Mouse (Mus musculus) limb, embryonic 13.5 days (tissue): ENCODE measurements around the gene Hmgb1. TPM values are rescaled to one million over a fixed set of nuclear protein-coding genes. Genes with fewer than 3 reads are reported as not detected.
"Not testable (repeated sequence)": the region's sequence is repeated elsewhere in the genome, so short reads cannot be mapped to it uniquely, and the experiment has no call there.

Experiments used
- ATAC-seq: fragments of 200-750 bp; cut with Nextera tagmentation; 2 replicates; pipeline ENCODE4 v1.8.0; 2017; ENCODE audit warnings: low read depth, moderate number of reproducible peaks, moderate TSS enrichment; ENCODE audit not compliant: low FRiP score
- H3K27ac ChIP-seq: fragments of 300-500 bp; sonication (generic); 2 replicates; pipeline ENCODE4 v1.5.1; 2015; ENCODE audit warnings: inconsistent platforms, mild to moderate bottlenecking, moderate library complexity
- H3K27me3 ChIP-seq: fragments of 300-500 bp; sonication (generic); 2 replicates; pipeline ENCODE4 v1.6.1; 2015; ENCODE audit warnings: mild to moderate bottlenecking, inconsistent platforms
- H3K36me3 ChIP-seq: fragments of 300-500 bp; sonication (generic); 2 replicates; pipeline ENCODE4 v1.6.1; 2015; ENCODE audit warnings: inconsistent platforms, mild to moderate bottlenecking, moderate library complexity
- H3K4me1 ChIP-seq: fragments of 300-500 bp; sonication (generic); 2 replicates; pipeline ENCODE4 v1.6.1; 2015; ENCODE audit warnings: inconsistent platforms
- H3K4me2 ChIP-seq: fragments of 300-500 bp; sonication (generic); replicated peaks from 2 replicates; pipeline ENCODE4 v1.6.1; 2015; ENCODE audit warnings: inconsistent platforms, mild to moderate bottlenecking, moderate library complexity
- H3K4me3 ChIP-seq: fragments of 300-500 bp; sonication (generic); 2 replicates; pipeline ENCODE4 v1.5.1; 2015; ENCODE audit warnings: moderate library complexity, mild to moderate bottlenecking, inconsistent platforms
- H3K9ac ChIP-seq: fragments of 300-500 bp; sonication (generic); 2 replicates; pipeline ENCODE4 v1.6.1; 2015; ENCODE audit warnings: mild to moderate bottlenecking, inconsistent platforms
- H3K9me3 ChIP-seq: fragments of 300-500 bp; sonication (generic); 2 replicates; pipeline ENCODE4 v1.6.1; 2016; ENCODE audit warnings: inconsistent platforms
- WGBS: fragments of 180-500 bp; shearing (Covaris S2); methylation state at CpG from one replicate; pipeline ENCODE4 v1.1.7; 2015; 5-methylcytosine and 5-hydroxymethylcytosine counted together
- polyA plus RNA-seq: library from polyadenylated mRNA; unstranded; fragments of >200 nt; fragmentation: Nextera tagmentation; extraction: Ambion mirVana; gene quantifications from 2 replicates; pipeline ENCODE4 v1.2.1, GENCODE M21; 2015

Hmgb1 gene
- polyA plus RNA-seq, 1 experiment from 2014 or later = 1,754 TPM

DNA sequence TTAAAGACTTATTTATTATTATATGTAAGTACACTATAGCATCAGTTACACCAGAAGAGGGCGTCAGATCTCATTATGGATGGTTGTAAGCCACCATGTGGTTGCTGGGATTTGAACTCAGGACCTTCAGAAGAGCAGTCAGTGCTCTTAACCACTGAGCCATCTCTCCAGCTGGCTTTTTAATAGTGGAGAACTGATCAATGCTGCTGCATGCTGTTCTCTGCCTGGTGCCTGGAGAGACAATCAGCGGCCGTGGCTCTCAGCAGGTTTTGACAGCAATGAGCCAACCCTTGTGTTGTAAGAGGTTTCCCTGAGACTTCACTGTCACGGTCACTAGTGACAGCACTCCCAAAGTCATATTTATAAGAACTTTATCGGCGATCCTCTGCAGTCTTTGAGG, 46.2 kb downstream of the Hmgb1 start:
- H3K4me1 ChIP-seq = peaks cover 12% of the 10 kb centered on the region; the same call in 1 of the 2 replicates
- not testable (repeated sequence) for H3K27me3 ChIP-seq, H3K4me2 ChIP-seq, H3K27ac ChIP-seq, H3K4me3 ChIP-seq, H3K36me3 ChIP-seq, H3K9ac ChIP-seq, H3K9me3 ChIP-seq, ATAC-seq
- WGBS = 86% methylated on average over 6 of the region's 6 CpGs

DNA sequence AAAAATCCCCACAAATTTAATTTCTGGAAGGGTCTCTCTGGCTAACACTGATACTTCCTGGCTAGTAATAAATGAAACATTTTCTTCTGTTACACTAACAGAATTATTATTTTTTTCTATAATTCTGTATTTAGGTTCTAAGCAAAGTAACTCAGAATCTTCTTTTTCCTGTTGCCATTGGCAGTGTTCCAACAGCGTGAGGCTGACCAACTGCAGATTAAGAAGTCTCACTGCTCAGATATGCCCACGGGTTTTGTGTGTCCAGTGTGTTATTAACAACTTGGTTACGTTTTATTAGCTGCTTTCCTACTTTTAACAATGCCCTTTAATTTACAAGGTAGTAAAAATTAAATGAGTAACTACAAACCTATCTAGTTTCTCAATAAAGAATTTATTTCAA, 46.8 kb downstream of the Hmgb1 start:
- no peak overlapping the region for H3K4me2 ChIP-seq
- no peaks in the 10 kb centered on the region for H3K9me3 ChIP-seq
- H3K27ac ChIP-seq = no peak overlapping the region
- no peaks in the 10 kb centered on the region for H3K27me3 ChIP-seq
- no peaks in the 10 kb centered on the region for H3K36me3 ChIP-seq
- ATAC-seq = no peak
- no peak overlapping the region for H3K9ac ChIP-seq
- WGBS = 31% methylated on average over 3 of the region's 3 CpGs
- peaks cover 15% of the 10 kb centered on the region for H3K4me1 ChIP-seq
- H3K4me3 ChIP-seq = no peak overlapping the region

DNA sequence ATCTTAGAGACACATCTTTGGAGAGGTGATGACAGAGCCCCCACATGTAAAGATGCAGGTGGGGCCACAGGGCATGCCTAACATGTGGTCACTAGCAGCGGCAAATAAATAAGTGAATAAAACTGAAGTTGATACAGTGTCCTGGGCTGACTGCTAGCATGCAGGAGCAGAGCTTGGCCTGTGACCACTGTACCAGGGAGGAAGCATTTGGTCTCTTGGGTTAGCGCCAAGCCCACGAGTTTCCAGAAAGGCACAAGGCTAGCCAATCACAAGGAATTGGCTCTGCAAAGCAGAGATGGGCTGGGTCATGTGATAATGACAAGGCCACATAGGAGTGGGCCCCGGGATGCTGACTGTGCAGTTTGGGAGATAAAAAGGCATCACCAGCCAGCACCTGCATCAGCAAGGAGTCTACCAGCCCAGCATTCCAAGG, 47.3 kb downstream of the Hmgb1 start:
- peaks cover 20% of the 10 kb centered on the region for H3K4me1 ChIP-seq
- 66% methylated on average over 4 of the region's 4 CpGs for WGBS
- no peak overlapping the region for H3K27ac ChIP-seq
- H3K27me3 ChIP-seq = no peaks in the 10 kb centered on the region
- H3K4me3 ChIP-seq = no peak overlapping the region
- H3K4me2 ChIP-seq = no peak overlapping the region
- ATAC-seq = no peak
- H3K9ac ChIP-seq = no peak overlapping the region
- no peaks in the 10 kb centered on the region for H3K9me3 ChIP-seq
- H3K36me3 ChIP-seq = no peaks in the 10 kb centered on the region

DNA sequence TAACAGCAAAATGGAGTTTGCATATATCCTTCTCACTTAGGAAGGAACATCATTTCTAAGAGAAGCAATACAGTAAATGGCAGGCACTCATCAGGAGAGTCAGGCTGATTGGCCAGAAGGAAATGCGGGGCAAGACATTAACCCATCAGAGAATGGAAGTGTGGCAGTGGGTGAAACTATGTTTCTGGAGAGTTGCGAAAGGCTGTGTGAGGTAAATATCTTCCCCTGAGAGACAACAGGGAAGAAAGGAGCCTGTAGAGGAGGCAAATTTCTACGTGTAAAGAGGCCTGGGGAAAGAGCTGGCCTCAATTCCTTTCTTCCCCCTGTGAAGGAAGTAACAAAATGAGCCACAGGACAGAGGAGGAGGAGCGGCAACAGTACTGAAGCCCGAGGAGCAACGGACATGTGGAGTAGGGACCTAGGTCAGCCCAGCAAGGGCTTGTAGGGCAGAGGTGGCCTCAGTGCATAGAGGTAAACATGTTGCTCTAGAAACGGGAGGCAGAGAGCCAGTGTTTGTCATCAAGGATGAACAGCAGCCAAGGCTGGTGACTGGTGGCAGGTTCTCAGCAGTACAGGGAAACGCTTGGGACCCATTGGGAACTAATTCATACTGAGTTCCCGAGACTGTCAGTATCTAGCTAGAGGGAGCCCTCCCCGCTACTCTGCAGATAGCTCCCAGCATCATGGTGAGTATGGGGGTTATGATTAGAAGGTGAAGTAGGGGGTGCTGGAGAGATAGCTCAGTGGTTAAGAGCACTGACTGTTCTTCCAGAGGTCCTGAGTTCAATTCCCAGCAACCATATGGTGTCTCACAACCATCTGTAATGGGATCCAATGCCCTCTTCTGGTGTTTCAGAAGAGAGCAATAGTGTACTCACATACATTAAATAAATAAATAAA, 48.6 kb downstream of the Hmgb1 start:
- H3K4me2 ChIP-seq = no peak overlapping the region
- H3K27ac ChIP-seq = no peak overlapping the region
- H3K27me3 ChIP-seq = no peaks in the 10 kb centered on the region
- 81% methylated on average over 10 of the region's 10 CpGs for WGBS
- H3K9me3 ChIP-seq = no peaks in the 10 kb centered on the region
- no peak overlapping the region for H3K4me3 ChIP-seq
- H3K36me3 ChIP-seq = no peaks in the 10 kb centered on the region
- H3K9ac ChIP-seq = no peak overlapping the region
- H3K4me1 ChIP-seq = peaks cover 22% of the 10 kb centered on the region
- ATAC-seq = no peak

DNA sequence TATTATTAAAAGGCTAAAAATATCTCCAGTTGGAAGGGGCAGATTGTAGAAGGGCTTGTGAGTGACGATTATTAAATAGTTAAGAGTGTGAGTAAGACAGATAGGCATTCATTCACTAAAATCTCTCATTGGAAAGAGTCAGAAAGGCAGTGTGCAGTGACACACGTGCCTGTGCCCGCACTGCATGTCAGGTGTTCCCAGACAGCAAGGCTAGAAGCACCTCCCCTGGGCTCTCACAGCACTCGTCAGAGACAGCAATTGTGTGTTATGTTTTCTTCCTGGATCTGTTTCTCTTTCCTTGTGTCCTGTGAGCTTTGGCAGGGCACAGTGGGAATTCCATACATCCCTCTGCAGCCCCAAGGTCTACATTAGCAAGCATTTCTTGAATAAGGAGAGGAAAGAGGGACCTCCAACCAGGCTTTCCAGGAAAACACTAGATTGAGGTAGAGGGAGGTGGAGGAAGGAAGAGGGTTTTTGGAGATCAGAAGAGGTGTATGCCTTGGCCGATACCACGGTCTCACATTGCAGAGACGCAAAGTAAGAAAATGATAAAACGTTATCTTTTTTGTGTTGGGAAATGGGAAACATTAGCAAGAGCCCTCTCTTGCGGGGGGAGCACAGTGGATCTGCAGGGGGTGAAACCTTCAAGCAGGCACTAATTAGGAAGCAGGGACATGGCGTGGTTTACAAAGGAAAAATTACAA, 49.4 kb downstream of the Hmgb1 start:
- H3K27me3 ChIP-seq = no peaks in the 10 kb centered on the region
- no peak overlapping the region for H3K4me3 ChIP-seq
- H3K9me3 ChIP-seq = no peaks in the 10 kb centered on the region
- ATAC-seq = no peak
- no peak overlapping the region for H3K4me2 ChIP-seq
- no peak overlapping the region for H3K27ac ChIP-seq
- H3K9ac ChIP-seq = no peak overlapping the region
- H3K4me1 ChIP-seq = peaks cover 22% of the 10 kb centered on the region
- 71% methylated on average over 10 of the region's 10 CpGs for WGBS
- H3K36me3 ChIP-seq = no peaks in the 10 kb centered on the region

DNA sequence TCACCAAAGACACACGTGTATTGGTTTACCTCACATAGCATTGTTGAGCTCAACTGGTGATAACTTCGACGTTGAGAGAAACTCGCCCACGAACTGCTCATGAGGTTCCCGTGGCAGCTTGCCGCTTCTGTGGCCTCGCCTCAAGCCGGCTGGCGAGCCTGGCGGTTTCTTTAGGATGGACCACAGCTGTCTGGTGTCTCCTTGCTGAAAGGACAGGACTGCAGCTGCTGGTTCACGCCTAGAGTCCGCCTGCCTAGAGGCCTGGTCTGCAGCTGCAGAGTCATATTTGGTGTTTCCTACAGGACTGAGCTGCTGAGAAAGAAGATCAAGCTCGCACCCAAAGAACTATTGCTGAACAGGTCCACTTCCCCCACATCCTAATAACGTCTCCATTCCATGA, 55.8 kb downstream of the Hmgb1 start:
- Histone ChIP-seq H3K4me1 (peaks cover 9% of the 10 kb centered on the region), H3K9me3 (no peaks in the 10 kb centered on the region), H3K4me2 (no peak overlapping the region), H3K27ac (no peak overlapping the region), H3K27me3 (no peaks in the 10 kb centered on the region), H3K4me3 (no peak overlapping the region), H3K36me3 (no peaks in the 10 kb centered on the region), H3K9ac (no peak overlapping the region)
- no peak for ATAC-seq
- WGBS = 84% methylated on average over 15 of the region's 15 CpGs

DNA sequence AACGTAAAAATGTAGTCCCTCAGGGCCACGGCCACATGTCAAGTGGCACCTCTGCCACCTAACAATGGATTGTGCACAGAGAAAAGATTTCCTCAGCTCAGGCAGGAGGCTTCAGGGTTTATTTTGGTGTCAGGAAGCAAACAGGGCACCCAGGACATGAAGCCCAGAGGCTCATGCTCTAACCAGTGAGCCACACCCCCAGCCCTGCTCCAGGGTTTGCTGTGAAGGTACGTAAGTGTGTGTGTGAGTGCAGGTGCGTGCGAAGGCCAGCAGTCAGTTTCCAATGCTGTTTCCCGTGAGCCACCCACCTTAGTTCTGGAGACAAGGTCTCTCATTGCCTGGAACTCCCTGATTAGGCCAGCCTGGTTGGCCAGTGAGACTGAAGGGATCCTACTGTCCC, 60.5 kb downstream of the Hmgb1 start:
- ATAC-seq = no peak
- H3K4me2 ChIP-seq = no peak overlapping the region
- no peak overlapping the region for H3K9ac ChIP-seq
- no peaks in the 10 kb centered on the region for H3K9me3 ChIP-seq
- no peaks in the 10 kb centered on the region for H3K27me3 ChIP-seq
- WGBS = 90% methylated on average over 6 of the region's 6 CpGs
- no peaks in the 10 kb centered on the region for H3K4me1 ChIP-seq
- H3K36me3 ChIP-seq = no peaks in the 10 kb centered on the region
- no peak overlapping the region for H3K27ac ChIP-seq
- no peak overlapping the region for H3K4me3 ChIP-seq

DNA sequence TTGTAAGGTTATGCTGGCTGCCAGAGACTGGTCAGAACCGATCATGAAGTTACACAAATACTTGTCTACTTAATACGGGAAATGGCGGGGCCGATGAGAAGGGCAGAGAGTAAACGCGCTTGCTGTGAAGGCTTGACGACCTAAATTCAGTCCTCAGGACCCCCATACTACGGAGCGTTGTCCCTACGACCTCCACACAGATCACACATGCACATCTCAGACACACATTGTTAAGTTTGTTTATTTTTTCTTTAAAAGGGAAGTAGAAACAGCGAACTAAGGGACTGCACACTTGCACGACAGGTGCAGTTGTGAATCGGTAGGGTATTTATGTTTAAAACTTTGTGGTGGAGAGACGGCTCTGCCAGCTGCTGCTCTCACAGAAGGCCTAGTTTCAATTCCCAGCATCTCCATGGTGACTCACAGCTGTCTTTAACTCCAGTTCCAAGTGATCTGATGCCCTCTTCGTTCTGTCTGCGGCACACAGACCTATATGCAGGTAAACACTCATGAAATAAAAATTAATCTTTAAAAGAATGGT, 64.9 kb downstream of the Hmgb1 start:
- Histone ChIP-seq H3K4me3 (no peak overlapping the region), H3K27ac (no peak overlapping the region), H3K4me2 (no peak overlapping the region), H3K9me3 (no peaks in the 10 kb centered on the region), H3K27me3 (no peaks in the 10 kb centered on the region), H3K36me3 (no peaks in the 10 kb centered on the region), H3K9ac (no peak overlapping the region), H3K4me1 (peaks cover 17% of the 10 kb centered on the region)
- 86% methylated on average over 16 of the region's 16 CpGs for WGBS
- no peak for ATAC-seq

DNA sequence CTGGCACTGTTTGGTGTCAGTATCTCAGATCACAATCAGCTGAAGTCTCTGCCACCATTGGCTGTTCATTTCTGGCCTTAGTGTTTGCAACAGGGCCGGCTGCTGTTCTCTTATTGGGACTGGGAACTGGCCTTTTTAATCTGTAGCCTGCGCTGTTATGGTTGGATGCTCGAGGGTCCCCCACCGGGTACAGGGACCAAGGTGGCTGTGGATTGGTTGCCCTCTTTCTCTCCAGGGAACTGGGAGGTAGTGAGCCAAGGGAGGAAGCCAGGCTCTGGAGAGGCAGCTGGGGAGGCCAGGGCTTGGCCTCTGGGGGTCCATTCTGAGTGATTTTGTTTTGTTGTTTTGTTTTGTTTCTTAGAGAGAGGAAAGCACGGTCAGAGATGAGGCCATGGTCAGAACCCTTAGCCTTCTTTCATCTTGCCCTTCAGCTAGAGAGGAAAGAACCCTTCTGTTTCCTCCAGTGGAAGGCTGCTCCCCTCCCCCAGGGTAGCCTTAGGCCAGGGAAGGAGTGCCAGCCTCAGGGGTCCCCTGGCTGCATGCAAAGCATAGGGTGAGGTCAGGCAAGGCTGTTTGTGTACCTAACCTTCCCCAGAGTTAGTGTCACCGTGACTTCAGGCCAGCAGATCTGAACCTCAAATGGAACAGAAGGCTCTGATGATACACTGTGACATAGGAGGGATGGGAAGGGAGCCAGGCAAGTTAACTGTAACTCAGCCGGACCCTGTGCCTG, 66.3 kb downstream of the Hmgb1 start:
- H3K4me1 ChIP-seq = peaks cover 17% of the 10 kb centered on the region
- 0 out of 2 replicates have a peak overlapping the region, but pooled peaks have one; percentile 7 for H3K4me2 ChIP-seq
- no peaks in the 10 kb centered on the region for H3K9me3 ChIP-seq
- no peak for ATAC-seq
- no peak overlapping the region for H3K9ac ChIP-seq
- H3K27me3 ChIP-seq = no peaks in the 10 kb centered on the region
- no peak overlapping the region for H3K4me3 ChIP-seq
- 41% methylated on average over 7 of the region's 7 CpGs for WGBS
- H3K36me3 ChIP-seq = no peaks in the 10 kb centered on the region
- H3K27ac ChIP-seq = no peak overlapping the region

DNA sequence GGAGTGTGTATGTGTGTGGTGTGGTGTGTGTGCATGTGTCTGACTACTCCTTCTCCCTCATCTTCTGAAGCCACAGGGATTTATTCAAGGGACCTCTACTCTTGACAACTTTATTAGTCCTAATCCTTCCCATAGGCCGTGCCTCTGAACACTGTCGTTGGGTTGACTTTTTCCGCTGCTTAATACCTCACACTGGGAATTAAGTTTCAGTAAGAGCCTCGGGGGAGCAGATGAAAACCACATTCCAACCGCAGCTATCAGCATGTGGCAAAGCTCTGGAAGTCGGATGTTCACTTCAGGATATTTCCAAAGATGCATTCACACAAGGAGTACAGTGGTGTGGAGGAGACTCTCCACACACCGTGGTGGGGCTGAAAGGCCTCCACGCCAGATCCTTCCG, 69.7 kb downstream of the Hmgb1 start:
- peaks cover 17% of the 10 kb centered on the region for H3K4me1 ChIP-seq
- no peak for ATAC-seq
- no peaks in the 10 kb centered on the region for H3K36me3 ChIP-seq
- H3K9ac ChIP-seq = no peak overlapping the region
- no peak overlapping the region for H3K4me2 ChIP-seq
- no peak overlapping the region for H3K4me3 ChIP-seq
- H3K27ac ChIP-seq = no peak overlapping the region
- 40% methylated on average over 9 of the region's 9 CpGs for WGBS
- no peaks in the 10 kb centered on the region for H3K9me3 ChIP-seq
- no peaks in the 10 kb centered on the region for H3K27me3 ChIP-seq

DNA sequence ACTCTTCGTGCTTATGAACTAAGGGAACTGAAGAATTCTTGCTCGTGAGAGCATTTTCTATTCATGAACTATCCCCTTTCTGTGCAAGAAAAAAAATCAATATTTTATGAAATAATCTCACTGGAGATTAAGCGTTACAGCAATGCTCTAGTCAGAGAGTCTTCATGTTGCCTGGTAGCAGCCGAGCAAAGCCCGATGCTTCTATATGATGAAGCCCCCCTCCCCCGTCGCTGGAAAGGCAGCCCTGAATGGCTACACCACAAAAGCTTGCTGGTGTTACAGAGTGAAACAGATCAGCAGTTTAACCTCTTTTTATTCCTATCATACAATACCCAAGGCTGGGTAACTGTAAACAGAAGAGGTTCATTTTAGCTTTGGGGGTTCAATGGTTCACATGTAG, 70.3 kb downstream of the Hmgb1 start:
- no peak overlapping the region for H3K4me3 ChIP-seq
- ATAC-seq = no peak
- WGBS = 87% methylated on average over 7 of the region's 7 CpGs
- no peak overlapping the region for H3K27ac ChIP-seq
- no peak overlapping the region for H3K9ac ChIP-seq
- peaks cover 17% of the 10 kb centered on the region for H3K4me1 ChIP-seq
- no peak overlapping the region for H3K4me2 ChIP-seq
- no peaks in the 10 kb centered on the region for H3K9me3 ChIP-seq
- H3K36me3 ChIP-seq = no peaks in the 10 kb centered on the region
- no peaks in the 10 kb centered on the region for H3K27me3 ChIP-seq

DNA sequence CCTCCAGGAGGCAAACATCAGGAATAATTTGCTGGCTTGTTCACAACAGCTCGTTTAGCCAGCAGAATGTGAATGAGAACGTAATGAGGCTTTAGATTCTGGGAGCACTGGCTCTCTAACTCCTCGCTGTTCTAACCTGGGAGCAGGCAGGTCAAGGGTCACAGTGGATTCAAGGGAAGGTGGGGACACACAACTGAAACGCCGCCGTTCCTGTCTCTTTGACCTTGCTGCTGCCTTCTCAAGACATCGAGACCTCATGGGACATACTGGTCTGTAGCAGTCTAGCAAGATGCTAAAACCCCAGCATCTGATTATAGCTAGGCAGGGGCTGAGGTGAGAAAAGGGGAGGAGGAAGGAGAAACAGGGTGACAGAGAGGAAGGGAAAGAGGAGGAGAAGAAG, 70.8 kb downstream of the Hmgb1 start:
- Histone ChIP-seq H3K4me3 (no peak overlapping the region), H3K27me3 (no peaks in the 10 kb centered on the region), H3K9ac (no peak overlapping the region), H3K36me3 (no peaks in the 10 kb centered on the region), H3K9me3 (no peaks in the 10 kb centered on the region), H3K4me1 (peaks cover 14% of the 10 kb centered on the region), H3K4me2 (no peak overlapping the region), H3K27ac (no peak overlapping the region)
- ATAC-seq = no peak
- 61% methylated on average over 7 of the region's 7 CpGs for WGBS
